Mouse (Mus musculus) right cerebral cortex, postnatal 36 days (tissue): Measurements from ENCODE around the gene Col8a2.

Experiments used
- DNase-seq, 2 experiments: peaks; one replicate each; pipeline ENCODE4 v3.0.0; 2022; ENCODE audit warnings: low spot score in 2 of 2, mixed read lengths in 1 of 2

Col8a2 gene

DNA sequence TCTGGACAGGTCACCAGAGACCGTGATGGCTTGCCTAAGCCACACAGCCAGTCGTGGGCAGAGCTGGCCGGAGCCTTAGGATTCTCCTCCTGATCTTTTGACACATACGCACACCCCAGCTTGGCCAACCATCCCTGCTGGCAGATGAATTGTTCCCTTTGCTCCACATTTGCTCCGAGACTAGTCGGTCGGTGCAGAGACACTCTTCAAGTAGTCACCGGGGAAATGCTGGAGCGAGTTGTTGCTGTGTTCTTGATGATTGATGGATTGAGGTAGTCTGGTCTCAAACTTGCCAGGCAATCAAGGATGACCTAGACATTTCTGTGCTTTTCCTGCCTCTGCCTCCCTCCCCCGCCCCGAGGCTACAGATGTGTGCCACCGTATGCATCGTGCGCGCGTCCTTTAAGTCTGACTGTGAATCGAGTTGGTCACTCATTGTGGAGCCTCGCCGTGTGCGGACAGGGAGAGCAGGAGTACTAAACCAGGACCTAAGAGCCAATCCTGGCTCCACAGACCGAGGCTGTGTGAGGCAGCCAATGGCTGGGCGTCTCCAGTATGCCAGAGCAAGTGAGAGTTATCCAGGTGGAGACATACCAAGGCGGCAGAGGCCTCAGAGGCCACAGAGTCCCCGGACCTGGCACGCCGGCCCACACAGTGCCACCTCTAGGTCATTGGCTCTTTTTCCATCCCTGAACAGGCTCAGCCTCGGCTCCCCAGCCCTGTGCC is 15.2 kb downstream of the Col8a2 start:
- DNase-seq = no peak

DNA sequence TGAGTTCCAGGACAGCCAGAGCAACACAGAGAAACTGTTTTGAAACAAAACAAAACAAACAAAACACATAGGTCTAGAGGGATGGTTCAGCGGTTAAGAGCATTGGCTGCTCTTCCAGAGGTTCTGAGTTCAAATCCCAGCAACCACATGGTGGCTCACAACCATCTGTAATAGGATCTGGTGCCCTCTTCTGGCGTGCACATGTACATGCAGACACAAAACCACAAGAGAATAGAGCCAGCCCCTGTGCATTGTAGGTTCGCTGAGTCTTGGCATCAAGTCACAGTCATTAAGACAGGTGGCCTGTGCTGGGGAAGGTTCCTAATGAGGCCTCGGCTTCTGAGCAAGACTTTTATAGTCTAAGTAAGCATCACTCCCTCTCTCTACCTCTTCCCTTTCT is 17.3 kb downstream of the Col8a2 start:
- DNase-seq = no peak

DNA sequence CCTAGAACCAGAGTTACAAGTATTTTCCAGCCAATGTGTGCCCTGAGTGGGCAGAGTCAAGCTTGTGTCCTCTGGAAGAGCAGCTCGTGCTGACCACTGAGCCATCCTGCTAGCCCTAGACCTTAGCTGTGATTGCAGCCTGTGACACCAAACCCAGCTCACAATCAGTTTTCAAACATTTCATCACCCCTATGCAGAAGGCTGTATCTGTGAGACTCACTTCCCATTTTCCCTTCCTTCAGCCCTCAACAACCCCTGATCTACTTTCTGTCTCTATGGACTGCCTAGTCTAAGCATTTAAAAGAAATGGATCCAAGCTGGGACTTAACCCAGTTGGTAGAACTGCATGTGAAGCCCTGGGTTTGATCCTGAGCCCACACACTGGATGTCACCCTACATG is 18.8 kb downstream of the Col8a2 start:
- no peak for DNase-seq

DNA sequence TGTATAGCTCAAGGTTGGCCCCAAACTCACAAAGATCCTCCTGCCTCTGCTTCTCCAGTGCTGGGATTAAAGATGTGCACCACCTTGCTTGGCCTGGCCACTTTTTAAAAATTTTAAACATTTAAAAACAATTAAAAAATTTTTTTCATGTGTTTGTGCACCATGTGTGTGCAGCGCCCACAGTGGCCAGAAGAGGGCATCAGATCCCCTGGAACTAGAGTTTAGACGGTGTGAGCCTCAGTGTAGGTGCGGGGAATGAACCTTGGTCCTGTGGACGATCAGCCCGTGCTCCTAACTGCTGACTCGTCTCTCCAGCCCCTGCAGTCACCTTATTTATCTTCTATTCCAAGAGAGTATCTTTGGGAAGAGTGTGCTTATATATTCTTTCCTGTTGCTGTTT is 19.5 kb downstream of the Col8a2 start:
- DNase-seq = no peak

DNA sequence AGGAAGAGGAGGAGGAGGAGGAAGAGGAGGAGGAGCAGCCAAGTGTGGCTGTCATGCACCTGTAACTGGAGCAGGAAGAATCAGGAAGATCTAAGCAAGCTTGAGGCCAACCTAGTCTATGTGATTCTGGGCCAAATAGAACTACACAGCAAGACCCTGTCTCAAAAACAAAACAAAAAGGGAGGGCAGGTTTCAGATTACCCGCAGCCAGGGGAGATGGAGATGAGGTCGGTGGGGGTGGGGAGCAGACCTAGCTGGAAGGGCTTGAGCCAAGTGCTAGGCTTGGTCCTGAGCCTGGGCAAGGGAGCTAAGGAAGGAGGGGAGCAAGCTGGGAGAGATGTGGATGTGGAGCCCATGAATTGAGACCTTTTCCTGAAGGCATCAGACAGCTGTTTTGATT is 20.2 kb downstream of the Col8a2 start:
- DNase-seq = no peak

DNA sequence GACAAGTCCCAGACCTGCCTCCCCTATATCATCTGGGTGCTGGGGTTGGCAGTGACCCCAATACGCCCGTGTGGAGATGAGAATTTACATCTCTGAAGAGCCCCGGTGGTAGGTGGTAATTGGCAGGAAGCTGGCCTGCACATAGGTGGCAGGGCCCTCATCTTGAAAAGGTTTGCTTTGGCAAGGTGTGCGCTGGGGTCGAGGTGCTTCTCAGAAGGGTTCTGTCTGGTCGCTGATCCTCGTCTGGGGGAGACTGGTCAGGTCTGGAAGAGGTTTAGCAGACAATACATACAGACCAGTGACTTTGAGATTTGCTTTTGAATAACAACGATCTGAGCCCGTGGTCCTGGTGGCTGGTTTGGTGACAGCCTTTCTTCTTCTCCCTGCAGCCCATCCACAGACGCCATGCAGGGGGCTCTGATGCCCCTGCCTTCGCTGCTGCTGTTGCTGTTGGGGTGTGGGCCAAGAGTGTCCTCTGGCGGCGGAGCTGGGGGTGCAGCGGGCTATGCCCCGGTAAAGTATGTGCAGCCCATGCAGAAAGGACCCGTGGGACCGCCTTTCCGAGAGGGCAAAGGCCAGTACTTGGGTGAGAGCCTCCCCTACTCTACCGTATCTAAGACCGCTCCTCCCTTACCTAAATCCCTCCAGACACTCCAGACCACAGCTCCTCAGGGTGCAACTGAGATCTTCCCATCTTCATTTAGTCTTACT is 22.8 kb downstream of the Col8a2 start:
- DNase-seq = no peak

DNA sequence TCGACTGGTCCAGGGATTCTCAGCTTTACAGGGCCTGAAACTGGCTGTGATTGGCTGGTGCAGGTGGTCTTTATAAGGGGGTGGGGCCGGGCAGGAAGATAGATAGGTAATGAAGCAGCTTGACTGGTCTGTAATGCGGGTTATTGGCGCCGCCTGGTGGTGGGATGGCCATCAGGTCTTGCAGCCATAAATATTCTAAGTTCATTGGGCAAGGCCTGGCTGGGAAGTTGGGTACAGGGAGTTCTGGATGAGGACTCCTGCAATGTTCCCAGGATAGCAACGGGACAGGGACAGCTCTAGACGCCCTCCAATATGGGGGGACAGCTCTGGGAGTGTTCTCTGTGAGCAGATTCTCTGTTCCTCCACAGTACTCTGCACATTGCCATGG is 23.3 kb downstream of the Col8a2 start:
- peak; percentile 68 to 87 for DNase-seq

DNA sequence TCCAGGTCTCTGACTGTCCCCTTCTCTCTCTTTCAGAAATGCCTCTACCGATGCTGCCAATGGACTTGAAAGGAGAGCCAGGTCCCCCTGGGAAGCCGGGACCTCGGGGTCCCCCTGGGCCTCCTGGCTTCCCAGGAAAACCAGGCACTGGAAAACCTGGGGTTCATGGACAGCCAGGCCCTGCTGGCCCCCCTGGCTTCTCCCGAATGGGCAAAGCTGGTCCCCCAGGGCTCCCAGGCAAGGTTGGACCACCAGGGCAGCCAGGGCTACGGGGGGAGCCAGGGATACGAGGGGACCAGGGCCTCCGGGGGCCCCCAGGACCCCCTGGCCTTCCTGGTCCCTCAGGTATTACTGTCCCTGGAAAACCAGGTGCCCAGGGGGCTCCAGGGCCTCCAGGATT is 23.8 kb downstream of the Col8a2 start:
- DNase-seq = no peak

DNA sequence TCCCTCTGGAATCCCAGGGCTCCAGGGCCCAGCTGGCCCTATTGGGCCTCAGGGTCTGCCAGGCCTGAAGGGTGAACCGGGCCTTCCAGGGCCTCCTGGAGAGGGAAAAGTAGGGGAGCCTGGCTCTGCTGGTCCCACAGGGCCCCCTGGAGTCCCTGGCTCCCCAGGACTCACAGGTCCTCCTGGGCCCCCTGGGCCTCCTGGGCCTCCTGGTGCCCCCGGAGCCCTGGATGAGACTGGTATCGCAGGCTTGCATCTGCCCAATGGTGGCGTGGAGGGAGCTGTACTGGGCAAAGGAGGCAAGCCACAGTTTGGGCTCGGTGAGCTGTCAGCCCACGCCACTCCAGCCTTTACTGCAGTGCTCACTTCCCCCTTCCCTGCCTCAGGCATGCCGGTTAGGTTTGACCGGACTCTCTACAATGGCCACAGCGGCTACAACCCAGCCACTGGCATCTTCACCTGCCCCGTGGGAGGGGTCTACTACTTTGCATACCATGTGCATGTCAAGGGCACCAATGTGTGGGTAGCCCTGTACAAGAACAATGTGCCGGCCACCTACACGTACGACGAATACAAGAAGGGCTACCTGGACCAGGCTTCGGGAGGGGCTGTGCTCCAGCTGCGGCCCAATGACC is 25.1 kb downstream of the Col8a2 start:
- DNase-seq = no peak

DNA sequence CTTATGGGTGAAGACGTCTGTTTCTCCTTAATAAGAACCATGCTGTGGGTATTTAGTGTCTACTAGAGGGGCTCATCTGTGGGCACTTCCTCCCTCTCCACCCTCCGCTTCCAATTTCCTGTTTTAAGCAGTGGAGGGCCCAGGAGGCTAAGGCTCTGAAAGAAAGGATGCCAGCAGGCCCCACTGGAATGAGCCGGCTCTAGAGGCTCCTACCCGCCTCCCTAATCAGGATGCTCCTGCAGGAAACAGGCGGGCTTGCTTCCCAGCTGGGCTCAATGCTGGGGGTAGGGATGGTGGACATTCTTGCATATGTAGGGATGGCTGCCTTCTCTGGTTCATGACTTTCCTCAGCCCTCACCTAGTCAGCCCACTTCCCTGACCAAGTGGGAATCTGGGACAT is 26.6 kb downstream of the Col8a2 start:
- no peak for DNase-seq

DNA sequence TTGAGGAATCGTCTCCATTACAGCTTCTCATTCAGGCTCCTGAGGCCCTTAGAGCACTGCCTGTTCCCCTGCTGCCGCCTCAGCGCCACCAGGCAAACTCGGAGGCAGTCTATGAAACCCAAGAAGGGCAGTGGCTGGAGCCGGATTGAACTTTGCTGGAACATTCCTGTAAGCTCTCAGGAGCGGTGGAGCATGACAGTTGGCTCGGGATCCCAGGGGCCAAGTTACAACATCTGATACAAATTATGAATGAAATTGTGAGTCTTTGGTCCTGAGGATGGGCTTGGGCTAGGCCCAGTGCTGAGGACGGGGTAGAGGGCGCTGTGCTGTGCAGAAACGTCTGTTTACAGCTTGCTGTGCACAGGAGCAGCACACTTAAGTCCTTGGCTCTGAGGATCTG is 27.8 kb downstream of the Col8a2 start:
- no peak for DNase-seq

DNA sequence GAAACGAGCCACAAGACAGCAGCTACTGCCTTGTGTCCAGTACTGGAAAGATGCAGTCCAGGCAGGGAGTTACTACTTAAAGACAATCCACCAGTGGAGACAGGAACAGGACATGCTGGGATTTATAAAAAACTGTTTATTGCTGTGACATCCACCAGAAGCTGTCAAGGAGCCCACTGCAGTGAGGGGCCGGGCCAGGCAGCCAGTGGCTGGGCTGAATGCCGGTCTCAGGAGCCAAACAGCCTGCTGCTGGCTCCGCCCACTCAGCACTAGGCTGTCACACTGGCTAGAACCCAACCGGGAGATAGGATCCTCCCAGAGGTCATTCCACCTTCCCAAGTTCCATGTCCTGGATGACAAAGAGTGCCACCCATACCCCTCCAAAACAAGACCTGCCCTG is 29.3 kb downstream of the Col8a2 start:
- DNase-seq = no peak

DNA sequence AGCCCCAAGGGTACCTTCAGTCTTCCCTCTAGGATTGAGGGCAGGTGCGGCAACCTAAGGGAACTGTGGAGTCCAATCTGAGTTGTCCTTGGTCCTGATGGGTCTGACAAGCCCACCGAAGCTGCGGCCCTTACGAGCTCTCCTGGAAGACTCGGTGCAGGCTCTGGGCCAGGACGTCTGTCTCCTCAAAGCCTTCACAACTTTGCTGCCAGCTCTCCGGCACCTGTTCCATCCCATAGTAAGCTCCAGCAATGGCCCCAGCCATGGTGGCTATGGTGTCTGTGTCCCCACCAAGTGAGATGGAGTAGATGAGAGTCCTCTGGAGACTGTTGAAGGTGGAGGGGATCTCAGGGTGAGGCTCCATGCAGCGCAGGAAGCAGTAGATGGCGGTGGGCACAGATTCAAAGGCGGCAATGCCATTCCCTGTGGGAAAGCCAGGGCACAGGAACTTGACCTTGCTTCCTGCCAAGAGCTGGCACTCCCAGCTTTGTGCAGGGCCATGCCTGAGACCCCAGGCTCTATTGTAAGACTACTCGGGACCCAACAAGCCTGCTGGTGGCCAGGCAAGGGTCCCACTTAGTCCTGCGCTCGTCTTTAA is 29.9 kb downstream of the Col8a2 start:
- DNase-seq = no peak

DNA sequence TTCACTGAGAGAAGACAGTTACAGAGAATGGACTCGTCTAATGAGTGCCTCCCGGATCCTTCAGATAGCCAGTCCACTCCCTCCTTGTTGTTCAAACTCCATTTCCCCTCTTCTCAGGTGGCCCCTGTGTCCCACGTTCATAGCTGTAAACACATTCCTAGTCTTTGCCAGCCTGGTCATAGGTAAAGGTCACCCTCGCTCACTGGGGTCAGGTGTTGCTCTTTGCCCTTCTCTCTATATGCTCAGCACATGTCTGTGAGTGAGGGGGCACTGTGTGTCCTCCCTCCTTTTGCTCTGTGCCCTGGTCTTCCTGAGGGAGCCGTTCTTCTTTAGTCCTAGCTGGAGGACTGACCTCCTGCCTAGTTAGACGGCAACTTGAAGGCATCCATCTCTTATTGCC is 33.2 kb downstream of the Col8a2 start:
- no peak for DNase-seq

DNA sequence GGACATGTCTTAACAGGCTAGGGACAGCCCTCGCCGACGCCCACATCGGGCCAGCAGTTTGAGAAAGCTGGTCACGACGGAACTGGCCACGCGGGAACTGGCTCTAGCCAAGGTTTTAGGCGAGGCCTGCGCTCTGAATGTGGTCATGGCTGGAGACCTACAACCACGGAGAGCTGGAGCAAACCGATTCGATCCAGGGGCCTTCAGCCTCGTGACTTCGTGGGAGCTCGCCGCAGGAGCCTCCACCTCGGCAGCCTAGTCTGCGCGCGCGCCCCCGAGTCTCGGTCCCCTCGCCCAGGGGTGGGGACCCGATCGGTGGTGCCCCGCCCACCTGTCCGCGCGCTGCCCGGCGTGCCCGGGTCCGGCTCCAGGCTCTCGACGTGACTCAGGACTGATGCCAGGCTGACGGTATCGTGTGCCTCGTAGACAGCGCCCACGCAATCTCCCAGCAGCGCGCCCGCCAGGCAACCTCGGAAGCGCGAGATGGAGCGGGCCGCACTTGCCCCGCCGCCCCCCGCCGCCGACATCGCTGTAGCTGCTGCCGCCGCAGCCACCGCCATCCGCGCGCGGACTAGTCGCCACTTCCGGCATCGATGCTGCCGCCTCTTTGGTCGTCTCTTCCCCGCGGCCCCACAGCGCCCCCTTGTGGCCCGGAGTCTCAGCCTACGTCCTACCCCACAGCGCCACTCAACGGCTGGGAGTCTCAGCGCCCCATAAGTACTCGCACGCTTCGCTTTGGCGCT is 34.7 kb downstream of the Col8a2 start, which contains the start of gene Adprhl2:
Gene Adprhl2 (minus strand): TSS at position 593 of the 743 bp plus-strand sequence.
- peak; percentile 92 to 95 for DNase-seq

DNA sequence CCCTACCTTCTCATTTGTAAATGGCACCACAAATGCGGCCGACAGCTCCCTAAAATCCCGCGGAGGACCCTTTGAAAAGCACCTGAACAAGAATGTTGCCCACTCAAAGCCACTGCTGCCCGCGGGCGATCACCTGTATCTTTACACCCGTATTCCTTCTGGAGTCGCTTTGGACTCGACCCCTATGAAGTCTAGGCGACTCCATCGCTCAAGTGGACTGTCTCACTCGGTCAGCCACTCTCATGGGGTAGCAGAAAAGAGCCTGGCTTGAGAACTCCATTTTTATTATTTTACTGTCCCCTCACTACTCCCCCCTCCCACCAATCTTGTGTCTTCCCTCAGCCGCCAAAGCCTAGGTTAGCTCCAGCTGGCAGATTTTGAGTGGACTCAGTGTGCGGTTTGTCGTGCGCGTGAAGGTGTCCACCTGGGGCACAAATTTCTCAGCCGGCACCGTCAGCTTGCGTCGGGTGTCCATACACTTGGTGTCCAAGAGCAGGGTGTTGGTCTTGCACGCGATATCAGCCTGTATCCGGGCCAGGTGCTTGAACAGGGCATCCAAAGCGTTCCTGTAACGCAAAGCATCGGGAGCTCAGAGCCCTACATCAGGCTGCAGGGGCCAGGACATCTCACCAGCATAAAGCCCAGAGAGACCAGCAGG is 35.4 kb downstream of the Col8a2 start:
- no peak for DNase-seq

DNA sequence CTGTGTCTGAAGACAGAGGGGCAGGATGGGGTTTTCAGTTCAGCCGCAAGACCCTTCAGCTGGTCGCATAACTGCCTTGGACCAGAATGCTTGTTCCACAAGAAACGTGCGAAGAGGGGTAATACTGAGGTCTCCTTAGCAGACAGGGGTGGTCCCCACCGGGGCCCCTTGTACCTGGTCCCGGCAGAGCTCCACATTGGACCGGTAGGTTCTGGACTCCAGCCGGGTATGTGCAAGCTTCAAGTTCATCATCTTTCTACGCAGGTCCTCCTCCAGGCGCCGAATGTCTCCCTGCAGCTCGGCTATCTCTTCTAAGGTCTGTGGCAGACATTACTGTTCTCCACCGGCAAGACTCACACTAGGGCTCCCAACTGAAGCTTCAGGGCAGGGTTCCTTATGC is 36.1 kb downstream of the Col8a2 start:
- no peak for DNase-seq

DNA sequence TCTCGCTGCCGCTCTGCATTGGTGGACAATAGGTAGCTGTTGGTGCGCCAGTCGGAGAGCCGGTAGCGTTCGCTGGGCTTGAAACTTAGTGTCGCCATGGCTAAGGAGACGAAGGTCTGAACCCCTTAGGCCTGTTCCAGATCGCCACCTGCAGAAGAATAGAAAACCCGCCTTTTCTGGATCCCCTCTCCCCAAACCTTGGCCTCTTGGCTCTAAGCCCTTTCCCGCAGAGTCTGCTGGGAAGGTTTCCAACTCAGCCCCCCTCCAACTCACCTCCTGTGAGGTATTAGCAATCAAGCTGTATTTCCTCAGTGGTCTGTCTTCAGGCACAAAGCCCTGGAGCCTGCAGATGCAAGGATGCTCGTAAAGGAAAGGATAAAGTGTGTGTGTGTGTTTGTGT is 38.3 kb downstream of the Col8a2 start:
- no peak for DNase-seq

DNA sequence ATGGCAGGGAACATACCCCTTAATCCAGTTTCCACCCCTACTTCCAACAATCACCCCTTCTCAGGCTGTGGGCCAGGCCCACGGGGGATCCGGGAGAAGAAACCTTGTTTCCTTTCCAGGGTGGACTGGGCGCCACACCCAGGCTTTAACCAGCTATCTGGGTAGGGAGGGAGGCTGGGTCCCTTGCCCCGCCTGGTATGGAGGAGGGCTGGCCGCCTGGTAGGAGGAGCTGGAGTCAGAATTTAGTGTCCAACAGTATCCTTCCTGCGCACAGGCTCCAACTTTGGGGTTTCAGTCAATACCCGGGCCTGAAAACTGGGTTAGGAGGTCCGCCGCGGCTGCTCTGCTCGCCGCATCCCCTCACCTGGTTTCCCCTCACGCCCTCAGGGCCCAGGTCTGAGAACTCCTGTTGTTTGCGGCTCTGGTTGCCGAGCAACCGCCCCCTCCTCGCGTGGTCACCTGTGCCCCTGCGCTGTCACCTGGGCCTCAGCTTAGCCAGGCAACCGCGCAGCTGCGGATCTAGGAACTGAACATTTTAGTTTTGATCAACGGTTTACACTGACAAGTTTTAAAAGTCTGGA is 38.8 kb downstream of the Col8a2 start, which contains the start of gene Tekt2:
Gene Tekt2 (minus strand): TSS at position 408 of the 581 bp plus-strand sequence.
- DNase-seq = no peak

DNA sequence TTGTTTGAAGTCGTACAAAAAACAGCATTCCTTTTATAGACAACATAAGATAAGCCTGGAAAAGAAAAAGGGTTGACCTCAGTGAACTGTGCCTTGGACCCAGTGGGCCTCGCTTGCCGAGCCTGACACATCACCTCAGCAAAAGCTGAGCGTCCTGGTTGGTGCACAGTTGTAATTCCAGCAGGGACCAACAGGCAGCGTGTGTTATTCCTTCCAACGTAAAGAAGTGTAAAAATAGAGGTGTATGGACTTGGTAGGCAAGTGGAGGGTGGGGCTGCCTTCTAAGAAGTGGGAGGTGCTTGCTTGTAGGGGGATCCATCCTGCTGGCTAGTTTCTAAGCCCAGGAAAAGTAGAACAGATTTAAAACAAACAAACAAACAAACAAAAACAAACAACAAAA is 39.4 kb downstream of the Col8a2 start:
- no peak for DNase-seq

DNA sequence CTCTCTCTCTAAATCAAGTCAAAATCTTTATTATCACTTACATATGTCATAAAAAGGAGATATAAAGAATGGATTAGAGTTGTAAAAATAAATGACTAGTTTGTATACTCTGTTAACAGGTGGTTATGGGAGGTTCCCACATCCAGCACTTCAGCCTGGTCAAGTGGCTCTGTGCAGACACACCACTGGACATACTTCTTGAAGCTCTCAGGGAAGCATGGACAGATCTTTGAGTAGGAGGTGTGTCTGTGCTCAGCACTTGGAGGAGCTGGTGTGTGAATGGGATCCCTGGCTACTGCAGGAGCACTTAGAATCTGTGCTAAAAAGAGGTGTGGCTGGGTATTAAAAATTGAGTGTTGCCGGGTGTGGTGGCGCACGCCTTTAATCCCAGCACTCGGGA is 43.7 kb downstream of the Col8a2 start:
- no peak for DNase-seq
